Mouse (Mus musculus): Measurements from ENCODE around the gene Pphln1.

DNA sequence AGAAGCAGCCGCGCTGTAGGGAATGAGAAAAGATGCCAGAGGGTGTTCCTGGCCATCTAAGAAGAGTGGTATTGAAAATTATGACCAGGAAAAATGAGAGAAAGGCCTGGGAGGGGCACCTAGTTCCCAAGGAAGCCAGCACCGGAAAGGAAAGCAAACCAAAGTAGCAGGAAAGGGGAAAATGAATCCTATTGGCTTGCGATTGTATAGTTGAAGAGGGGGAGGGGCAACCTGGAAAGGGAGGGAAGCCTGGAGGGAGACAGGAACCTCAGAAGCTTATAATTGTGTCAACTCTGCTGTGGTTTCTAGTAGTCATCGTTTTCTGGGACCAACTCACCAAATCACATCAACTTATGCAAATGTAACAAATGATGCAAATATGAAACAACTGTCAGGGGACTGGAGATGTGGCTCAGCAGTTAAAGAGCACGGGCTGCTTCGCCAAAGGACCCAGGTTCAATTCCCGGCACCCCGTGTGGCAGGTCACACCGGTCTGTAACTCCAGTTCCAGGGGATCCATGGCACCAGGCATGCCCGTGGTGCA is 118.9 kb downstream of the Pphln1 start:
- peak; percentile 49; the same call in 1 of the 2 replicates for TF ChIP-seq POLR2A (IDR thresholded peaks at IDR 0.05; ENCODE audit: borderline replicate concordance, extremely low read depth, low read depth, low read length)
- TF ChIP-seq CTCF (IDR thresholded peaks at IDR 0.05; ENCODE audit: insufficient read depth, low read length) = no peak
